Mouse (Mus musculus) bone marrow, adult 2 months (tissue): Measurements from ENCODE around the gene Sema4a.

Experiments used
- CTCF ChIP-seq: fragments of 200-500 bp; IDR thresholded peaks from 2 replicates; pipeline ENCODE4 v1.5.1; 2011; ENCODE audit warnings: low read length, control low read depth; ENCODE audit not compliant: control insufficient read depth, insufficient read depth
- POLR2A ChIP-seq: fragments of 200-500 bp; IDR thresholded peaks from 2 replicates; pipeline ENCODE4 v1.6.1; 2011; ENCODE audit warnings: low read depth, mild to moderate bottlenecking, control low read depth, low read length, borderline replicate concordance; ENCODE audit not compliant: control insufficient read depth

GRCm38 (mm10) chr3:88440500-88441381, 20.2 kb downstream of the Sema4a start:
- TF ChIP-seq CTCF (peak; percentile 47; the same call in 1 of the 2 replicates), POLR2A (no peak)
